Mouse (Mus musculus) T-cell, adult 66 days (primary cell): ENCODE measurements around the gene Palmd. TPM values are rescaled to one million over a fixed set of nuclear protein-coding genes. Genes with fewer than 3 reads are reported as not detected.

Experiments
- total RNA-seq, 2 experiments: library from RNA; stranded (reverse); gene quantifications; 3 replicates in 1 of 2; 4 replicates in 1 of 2; pipeline ENCODE4 v1.2.4; 2023

Gene Palmd
- not detected for total RNA-seq

GRCm38 (mm10) chr3:116968540-116968997, at the start of gene Palmd:
Gene Palmd, minus strand, starts transcription at chr3:116968987.

GRCm38 (mm10) chr3:116967967-116968366, 820 bp downstream of the Palmd start, which contains the start of gene 4930455H04Rik:
Gene 4930455H04Rik, plus strand, starts transcription at chr3:116968267.

Other genes starting within 250 kb of the Palmd start
- gene Agl, start 160.8 kb downstream of the Palmd start, total RNA-seq, result 10 to 100 TPM; 11.4 to 11.6 TPM
- gene Frrs1, start 109.5 kb downstream of the Palmd start, total RNA-seq, result 10 to 100 TPM; 12.2 to 14.7 TPM
- not detected for gene 4930455H04Rik, start 720 bp downstream of the Palmd start, total RNA-seq